ENCODE assay signal across 9 mouse cellular contexts in genomic region chr10:127879155-127879688, GRCm38 (mm10). TPM values are rescaled to one million over a fixed set of nuclear protein-coding genes. Genes with fewer than 3 reads are reported as not detected.
DNase-seq lines count a peak whose midpoint lies in the region; ATAC-seq and TF ChIP-seq lines count a peak whose summit lies in the region.
"Had no signal": no experiment of that assay in that cellular context is flagged by ENCODE, and none has a peak within 500 bp of the region (broad histone marks: within the 10 kb centered on the region; RNA-seq: fewer than 3 reads in every experiment).

No protein-coding gene starts in this region.

- H3K4me3 ChIP-seq in lung, embryonic 15.5 days: no peak overlapping the region
- peak overlapping the region; percentile 45 for H3K4me3 ChIP-seq in small intestine, adult 2 months (ENCODE audit: low read depth, low read length)

- no peak overlapping the region for H3K9ac ChIP-seq in lung, embryonic 15.5 days

- H3K27ac ChIP-seq in lung, embryonic 15.5 days: no peak overlapping the region
- H3K27ac ChIP-seq in small intestine, adult 2 months (ENCODE audit: insufficient read depth, low read depth, low read length): peak overlapping the region; percentile 95

- H3K27me3 ChIP-seq in lung, embryonic 15.5 days: no peaks in the 10 kb centered on the region
- no peaks in the 10 kb centered on the region for H3K27me3 ChIP-seq in small intestine, adult 2 months (ENCODE audit: control insufficient read depth, insufficient read depth, low read length)

- H3K4me2 ChIP-seq in lung, embryonic 15.5 days: no peak overlapping the region

- H3K4me1 ChIP-seq in lung, embryonic 15.5 days: peaks cover 23% of the 10 kb centered on the region
- peaks cover 22% of the 10 kb centered on the region; the same call in 1 of the 2 replicates for H3K4me1 ChIP-seq in small intestine, adult 2 months (ENCODE audit: control insufficient read depth, insufficient read depth, insufficient read length, low read length)

- no peak for DNase-seq in lung, postnatal 4 days
- DNase-seq in c-Kit-positive CD71-positive TER-119-negative erythroid progenitor cells, embryonic 14.5 days (ENCODE audit: low read depth): peak; percentile 10
- peak; percentile 73 to 85 for DNase-seq in kidney, postnatal 25 days
- no peak for DNase-seq in adrenal gland, postnatal 4 days (ENCODE audit: low spot score in 2 of 2)
- no peak for DNase-seq in heart, postnatal 25 days (ENCODE audit: low spot score)
- DNase-seq in layer of hippocampus, adult 9-10 months (ENCODE audit: low spot score): no peak

- no peaks in the 10 kb centered on the region for H3K9me3 ChIP-seq in lung, embryonic 15.5 days

- no peak; the same call in 1 of the 2 replicates for TF ChIP-seq POLR2A in small intestine, adult 2 months (IDR thresholded peaks at IDR 0.05; ENCODE audit: low read depth, low read length)

- H3K36me3 ChIP-seq in lung, embryonic 15.5 days: no peaks in the 10 kb centered on the region
- H3K36me3 ChIP-seq in small intestine, adult 2 months (ENCODE audit: control insufficient read depth, insufficient read depth, low read length): no peaks in the 10 kb centered on the region

- intact Hi-C loops in heart, postnatal 25 days (cut with DNase I): no loop called here

- WGBS in lung, embryonic 15.5 days: 66% methylated on average over 3 of the region's 3 CpGs
- WGBS in small intestine, adult 2 months: 28% methylated on average over 3 of the region's 3 CpGs

- no peak for TF ChIP-seq CTCF in small intestine, adult 2 months (IDR thresholded peaks at IDR 0.05; ENCODE audit: extremely low read depth, insufficient read length, insufficient replicate concordance, low read depth, low read length)

- ATAC-seq in lung, embryonic 15.5 days (ENCODE audit: borderline replicate concordance, extremely low read depth, low FRiP score, low TSS enrichment): peak; percentile 46; the same call in 1 of the 2 replicates
- ATAC-seq: hindbrain, embryonic 16.5 days had no signal

RNA-seq across cellular contexts. Expression of gene Rdh7, which starts 9.4 kb away (rescaled TPM):
- not detected in 2 replicates for polyA plus RNA-seq in lung, embryonic 15.5 days (2015; fragmentation: Nextera tagmentation; extraction: Ambion mirVana)
- polyA plus RNA-seq in small intestine, adult 2 months (2012; rRNA removed): 30.9 and 73.0 TPM in 2 replicates
- total RNA-seq in adrenal gland, postnatal 4 days (2021): 10 to 100 TPM in 1 of 2 experiments, under 1 TPM in 1; 0.95 to 46.8 TPM
- not detected for total RNA-seq in heart, postnatal 25 days (2021)
- polyA plus RNA-seq: hindbrain, embryonic 16.5 days had no signal

RNA-seq across cellular contexts. Expression of gene Rdh16f2, which starts 12.9 kb away (rescaled TPM):
- not detected in 2 replicates for polyA plus RNA-seq in lung, embryonic 15.5 days (2015; fragmentation: Nextera tagmentation; extraction: Ambion mirVana)
- polyA plus RNA-seq in small intestine, adult 2 months (2012; rRNA removed): 2.1 and 3.6 TPM in 2 replicates
- under 1 TPM; 0.82 to 0.90 TPM for total RNA-seq in adrenal gland, postnatal 4 days (2021)
- total RNA-seq in heart, postnatal 25 days (2021): not detected
- polyA plus RNA-seq: hindbrain, embryonic 16.5 days had no signal

RNA-seq across cellular contexts. Expression of gene Sdr9c7, which starts 19.1 kb away (rescaled TPM):
- not detected in 2 replicates for polyA plus RNA-seq in lung, embryonic 15.5 days (2015; fragmentation: Nextera tagmentation; extraction: Ambion mirVana)
- polyA plus RNA-seq in small intestine, adult 2 months (2012; rRNA removed): 0.70 TPM in 1 of 2 replicates, not detected in the other
- under 1 TPM in 1 of 2 experiments, not detected in 1; 0.25 TPM for total RNA-seq in adrenal gland, postnatal 4 days (2021)
- total RNA-seq in heart, postnatal 25 days (2021): not detected
- polyA plus RNA-seq: hindbrain, embryonic 16.5 days had no signal

RNA-seq across cellular contexts. Expression of gene Rdh19, which starts 29.5 kb away (rescaled TPM):
- polyA plus RNA-seq in lung, embryonic 15.5 days (2015; fragmentation: Nextera tagmentation; extraction: Ambion mirVana): not detected in 2 replicates
- not detected in 2 replicates for polyA plus RNA-seq in small intestine, adult 2 months (2012; rRNA removed)
- 1 to 10 TPM in 1 of 2 experiments, under 1 TPM in 1; 0.23 to 7.3 TPM for total RNA-seq in adrenal gland, postnatal 4 days (2021)
- total RNA-seq in heart, postnatal 25 days (2021): not detected
- polyA plus RNA-seq: hindbrain, embryonic 16.5 days had no signal

Comparison
In these comparisons a context has a peak if more than half of its experiments do, and no peak if none do; other contexts are left out.
1. DNase-seq: peak in c-Kit-positive CD71-positive TER-119-negative erythroid progenitor cells, embryonic 14.5 days (single experiment) and kidney, postnatal 25 days (2 of 2); none in lung, postnatal 4 days (0 of 2), adrenal gland, postnatal 4 days (0 of 2), heart, postnatal 25 days (single experiment) and layer of hippocampus, adult 9-10 months (single experiment).